Mouse (Mus musculus) leukemia stem cell, adult 10-12 weeks (primary cell): ENCODE results near the gene Kndc1. TPM values are rescaled to one million over a fixed set of nuclear protein-coding genes. Genes with fewer than 3 reads are reported as not detected.

Source experiments
- polyA plus RNA-seq: library from polyadenylated mRNA; stranded (reverse); fragments of >175 nt; gene quantifications from 2 replicates; pipeline ENCODE4 v1.2.3, GENCODE M21; 2012; ENCODE audit warnings: low replicate concordance

Gene Kndc1
- 0.06 TPM in 1 of 2 replicates, not detected in the other for polyA plus RNA-seq

DNA sequence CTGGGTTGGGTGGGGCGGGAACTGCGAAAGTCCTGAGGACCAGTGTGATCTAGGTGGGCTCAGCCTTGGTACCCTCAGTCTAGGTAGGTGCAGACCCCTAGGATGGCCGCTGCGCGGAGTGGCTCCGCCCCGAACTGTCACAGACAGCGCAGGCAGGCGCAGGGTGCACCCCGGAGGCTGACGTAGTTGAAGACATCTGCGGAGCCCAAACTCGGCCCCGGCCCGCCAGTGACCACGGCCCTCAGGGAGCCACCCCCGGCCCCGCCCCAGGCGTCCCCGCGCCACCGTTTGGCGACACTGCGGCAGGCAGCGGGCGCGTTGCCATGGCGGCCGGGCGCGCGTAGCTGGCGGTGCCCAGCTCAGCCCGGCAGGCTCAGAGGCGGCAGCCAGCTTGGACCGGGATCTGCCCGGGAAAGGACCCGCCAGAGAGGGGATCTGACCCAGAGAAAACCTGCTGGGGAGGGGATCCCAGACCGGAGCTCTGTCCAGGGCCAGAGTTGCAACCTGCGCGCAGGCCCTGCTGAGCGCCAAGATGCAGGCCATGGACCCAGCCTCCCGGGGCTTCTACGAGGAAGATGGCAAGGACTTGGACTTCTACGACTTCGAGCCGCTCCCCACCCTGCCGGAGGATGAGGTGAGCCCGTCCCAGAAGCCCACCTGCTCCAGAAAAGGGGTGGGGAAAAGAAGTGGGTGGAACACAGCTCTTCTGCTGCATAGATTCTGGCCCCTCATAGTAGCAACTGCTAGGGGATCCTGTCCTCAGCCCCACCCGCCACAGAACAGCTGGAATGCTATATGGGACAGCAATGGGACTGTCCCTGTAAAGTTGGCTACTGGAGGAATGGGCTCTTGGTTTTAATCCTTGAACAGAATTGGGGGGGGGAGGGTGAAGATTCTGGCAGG, at the start of gene Kndc1:
Gene Kndc1, plus strand, starts transcription at position 42 of the 903 bp plus-strand sequence.

DNA sequence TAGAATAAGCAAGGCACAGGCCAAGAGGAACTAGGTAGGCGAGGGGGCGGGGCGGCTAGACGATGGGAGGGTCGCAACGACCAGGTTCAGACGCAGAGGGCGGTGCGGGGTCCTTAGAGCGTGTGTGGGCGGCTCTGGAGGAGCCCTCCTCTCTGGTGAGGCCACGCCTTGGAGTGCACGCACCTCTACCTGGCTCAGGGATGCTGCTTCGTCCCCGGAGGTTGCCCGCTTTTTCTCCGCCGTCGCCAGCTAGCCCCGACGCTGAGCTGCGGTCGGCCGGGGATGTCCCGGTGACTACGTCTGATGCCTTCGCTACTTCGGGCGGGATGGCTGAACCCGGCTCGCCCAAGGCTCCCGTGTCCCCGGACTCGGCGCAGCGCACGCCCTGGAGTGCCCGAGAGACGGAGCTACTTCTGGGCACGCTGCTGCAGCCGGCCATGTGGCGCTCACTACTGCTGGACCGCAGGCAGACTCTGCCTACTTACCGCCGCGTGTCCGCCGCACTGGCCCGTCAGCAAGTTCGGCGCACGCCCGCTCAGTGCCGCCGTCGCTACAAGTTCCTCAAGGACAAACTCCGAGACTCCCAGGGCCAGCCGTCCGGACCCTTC, 49.3 kb downstream of the Kndc1 start, which contains the start of gene Utf1:
Gene Utf1, plus strand, starts transcription at position 116 of the 608 bp plus-strand sequence.

DNA sequence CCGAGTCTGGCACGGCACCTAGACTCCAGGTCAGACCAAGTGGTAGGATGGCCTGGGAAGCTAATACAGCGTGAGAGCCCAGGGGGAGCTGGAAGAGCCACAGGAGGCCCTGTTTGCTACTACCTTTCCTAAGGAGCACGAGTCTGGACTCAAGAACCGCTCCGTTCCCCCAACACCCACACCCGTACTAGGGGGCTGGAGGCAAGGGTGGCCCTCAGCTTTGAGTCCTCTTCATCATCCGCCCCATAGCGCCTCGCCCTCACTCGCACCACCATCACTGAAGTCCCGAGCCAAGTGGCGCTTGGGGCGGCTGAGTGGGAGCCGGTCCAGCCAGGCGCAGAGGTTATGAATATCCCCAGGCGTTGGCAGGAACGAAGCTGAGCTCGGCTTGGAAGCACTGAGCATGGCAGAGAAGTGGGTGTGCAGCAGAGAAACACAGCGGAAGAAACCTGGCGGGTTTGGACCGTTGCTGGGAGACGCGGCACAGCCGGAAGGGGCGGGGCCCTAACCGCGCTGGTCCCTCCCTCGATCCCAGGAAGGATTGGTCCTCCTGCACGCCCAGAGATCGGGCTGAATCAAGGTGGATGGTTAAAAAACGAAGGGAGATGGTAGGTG, 83.9 kb downstream of the Kndc1 start, which contains the start of gene 6430531B16Rik:
Gene 6430531B16Rik, minus strand, starts transcription at position 478 of the 615 bp plus-strand sequence.

Other genes with a start within 250 kb of the Kndc1 start
- gene Cfap46, start 210.9 kb upstream of the Kndc1 start, polyA plus RNA-seq: not detected in 2 replicates
- not detected in 2 replicates for gene Adgra1, start 60.5 kb upstream of the Kndc1 start, polyA plus RNA-seq
- gene Utf1, start 49.1 kb downstream of the Kndc1 start, polyA plus RNA-seq: 0.39 and 0.77 TPM in 2 replicates
- not detected in 2 replicates for gene 6430531B16Rik, start 84.1 kb downstream of the Kndc1 start, polyA plus RNA-seq
- gene Adam8, start 97.9 kb downstream of the Kndc1 start, polyA plus RNA-seq: 2.5 and 4.3 TPM in 2 replicates
- gene Zfp511, start 141.7 kb downstream of the Kndc1 start, polyA plus RNA-seq: 15.0 and 21.8 TPM in 2 replicates
- gene Tubgcp2, start 142.0 kb downstream of the Kndc1 start, polyA plus RNA-seq: 2.9 and 8.4 TPM in 2 replicates
- gene Msx3, start 154.4 kb downstream of the Kndc1 start, polyA plus RNA-seq: not detected in 2 replicates
- gene Caly, start 187.9 kb downstream of the Kndc1 start, polyA plus RNA-seq: not detected in 2 replicates
- gene Prap1, start 198.7 kb downstream of the Kndc1 start, polyA plus RNA-seq: not detected in 2 replicates
- gene Fuom, start 207.7 kb downstream of the Kndc1 start, polyA plus RNA-seq: 22.3 and 34.2 TPM in 2 replicates
- 2.6 and 4.2 TPM in 2 replicates for gene Paox, start 221.1 kb downstream of the Kndc1 start, polyA plus RNA-seq
- 2.1 and 6.3 TPM in 2 replicates for gene Echs1, start 221.8 kb downstream of the Kndc1 start, polyA plus RNA-seq
- gene Mtg1, start 242.9 kb downstream of the Kndc1 start, polyA plus RNA-seq: 5.5 and 5.9 TPM in 2 replicates